Mouse (Mus musculus) G1E (cell line): ENCODE results near the gene Lat.

Experiments used
- CTCF ChIP-seq: IDR thresholded peaks from 2 replicates; pipeline ENCODE4 v1.5.1; 2012; ENCODE audit warnings: low read depth, low read length, inconsistent platforms, mixed read lengths
- GATA1 ChIP-seq: IDR thresholded peaks from 2 replicates; pipeline ENCODE4 v1.6.1; 2012; ENCODE audit warnings: borderline replicate concordance, low read length, inconsistent platforms, mixed read lengths

DNA sequence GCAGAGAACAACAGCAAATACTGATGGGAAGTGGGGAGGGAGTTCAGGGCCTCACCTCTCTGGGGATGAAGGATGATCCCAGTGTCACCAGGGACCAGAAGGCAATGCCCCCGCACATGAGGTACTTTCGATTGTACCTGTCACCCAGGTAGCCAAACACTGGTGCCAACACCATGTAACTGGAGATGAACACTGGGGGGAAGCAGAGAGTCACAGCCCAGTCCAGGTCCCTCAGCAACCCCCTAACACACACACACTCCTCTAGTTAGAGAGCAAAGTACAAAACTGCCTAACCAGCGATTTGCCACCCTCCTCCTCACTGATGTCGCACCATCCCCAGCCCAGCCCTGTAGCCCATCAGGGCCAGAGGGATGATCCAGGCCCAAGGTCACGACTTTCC is 5.6 kb upstream of the Lat start:
- TF ChIP-seq CTCF (no peak), GATA1 (no peak)
